Mouse (Mus musculus): Measurements from ENCODE around the gene Dmgdh. TPM values are rescaled to one million over a fixed set of nuclear protein-coding genes. Genes with fewer than 3 reads are reported as not detected.

Gene Dmgdh
- under 1 TPM; 0.16 to 0.79 (median 0.28) TPM for total RNA-seq (2022)

- DNase-seq (ENCODE audit: low spot score in 2 of 2): no peak
Measured at GRCm38 (mm10) chr13:93674131-93674561, at the start of gene Dmgdh, which contains the start of gene Bhmt2. Dmgdh (plus strand) TSS chr13:93674433. Bhmt2 (minus strand) TSS chr13:93674302.

GRCm38 (mm10) chr13:93628861-93629260, 45.4 kb upstream of the Dmgdh start:
- no peak for DNase-seq (ENCODE audit: low spot score in 2 of 2)

DNA sequence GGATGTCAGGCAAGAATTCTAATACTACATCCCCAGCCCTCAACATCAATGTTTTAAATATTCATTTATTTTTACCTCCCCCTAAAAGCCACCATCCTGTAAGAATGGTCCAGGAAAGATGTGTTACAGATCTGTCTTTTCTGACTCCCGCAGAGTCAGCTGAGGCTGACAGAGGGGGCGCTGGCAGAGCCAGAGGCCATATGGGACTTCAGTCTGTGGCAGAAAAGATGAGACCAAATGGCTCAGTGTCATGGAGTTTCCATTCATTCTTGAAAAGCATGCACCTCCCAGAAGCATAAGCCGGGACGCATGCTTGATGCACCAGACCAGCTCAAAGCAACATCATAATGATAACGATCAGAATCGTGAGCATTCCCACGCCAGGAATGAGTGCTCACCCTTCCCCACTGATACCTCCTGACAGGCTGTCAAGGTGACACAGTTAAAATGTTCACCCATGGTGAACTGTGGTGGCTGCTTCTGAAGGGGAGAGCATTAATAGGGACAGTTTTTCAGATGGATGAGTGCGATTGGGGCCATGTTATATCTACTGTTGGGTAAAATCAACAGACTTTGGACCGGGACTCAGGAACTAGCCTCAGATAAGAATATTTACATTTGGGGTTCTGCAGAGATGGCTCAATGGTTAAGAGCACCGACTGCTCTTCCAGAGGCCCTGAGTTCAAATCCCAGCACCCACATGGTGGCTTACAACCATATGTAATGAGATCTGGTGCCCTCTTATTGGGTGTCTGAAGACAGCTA, 43.1 kb upstream of the Dmgdh start:
- DNase-seq (ENCODE audit: low spot score in 2 of 2): no peak

DNA sequence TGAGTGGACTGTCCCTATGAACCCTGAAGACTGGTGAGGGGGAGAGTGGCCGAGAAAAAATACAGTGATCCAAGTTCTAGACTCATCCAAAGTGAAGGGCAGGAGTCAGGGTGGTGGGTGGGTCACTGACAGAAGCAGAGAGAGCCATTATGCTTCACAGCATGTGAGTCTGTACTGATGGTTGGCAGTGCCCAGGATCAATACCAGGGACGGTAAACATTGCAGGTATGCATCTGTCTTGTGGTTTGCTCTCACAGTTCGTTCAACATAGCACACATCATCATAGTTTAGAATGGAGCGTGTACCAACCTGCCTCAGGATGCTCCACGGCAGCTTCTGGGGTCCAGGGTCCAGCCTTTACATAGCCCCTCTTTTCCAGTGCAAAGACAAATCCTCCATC, 41.3 kb upstream of the Dmgdh start:
- no peak for DNase-seq (ENCODE audit: low spot score in 2 of 2)

GRCm38 (mm10) chr13:93636561-93636960, 37.7 kb upstream of the Dmgdh start:
- no peak for DNase-seq (ENCODE audit: low spot score in 2 of 2)

DNA sequence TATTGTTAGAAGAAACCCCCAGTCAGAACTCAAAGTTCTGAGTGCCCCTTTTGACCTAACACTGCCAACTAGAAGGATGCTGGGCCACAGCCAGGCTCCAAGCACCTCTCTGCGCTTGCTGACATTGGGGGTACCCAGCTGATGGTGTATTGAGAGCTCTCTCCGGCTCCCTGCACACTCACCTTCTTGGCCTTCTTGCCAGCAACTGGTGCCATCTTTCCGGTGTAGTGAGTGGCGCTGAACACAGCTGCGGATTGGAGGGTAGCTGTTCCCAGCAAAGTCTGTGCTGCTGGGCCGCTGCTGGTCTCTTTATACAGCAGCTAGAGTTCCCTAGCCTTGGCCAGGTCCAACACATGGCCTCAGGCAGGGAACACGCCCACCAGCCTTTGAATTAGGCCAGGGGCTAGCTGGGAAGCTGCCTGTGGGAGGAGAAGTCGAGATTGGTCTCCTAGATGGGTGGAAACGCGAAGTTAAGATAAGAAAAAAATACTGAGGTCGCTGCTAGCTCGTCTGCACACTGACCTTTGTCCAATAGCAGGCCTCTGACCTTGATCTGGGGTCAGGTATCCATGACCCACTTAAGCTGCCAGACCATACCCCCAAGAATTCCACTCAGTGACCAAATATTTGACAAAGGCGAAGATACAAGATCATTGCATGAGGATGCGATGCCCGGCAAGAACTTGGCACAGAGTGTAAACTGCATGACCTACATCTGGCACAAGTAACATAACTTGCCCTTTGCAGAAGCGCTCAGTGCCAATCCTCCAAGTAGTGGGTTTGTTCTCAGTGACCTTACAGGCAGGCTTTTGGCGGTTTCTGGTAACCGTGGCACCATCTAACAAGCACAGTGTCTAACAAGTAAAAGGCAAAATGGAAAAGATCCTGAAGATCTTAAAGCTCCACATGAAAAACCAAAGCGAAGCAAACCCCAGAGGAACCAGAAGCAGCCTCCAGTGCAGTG, 36.7 kb upstream of the Dmgdh start, which contains the start of gene Bhmt:
Gene Bhmt, minus strand, starts transcription at position 680 of the 964 bp plus-strand sequence.
- DNase-seq (ENCODE audit: low spot score in 2 of 2): no peak

- no peak for DNase-seq (ENCODE audit: low spot score in 2 of 2)
Measured at GRCm38 (mm10) chr13:93639636-93640035, 34.6 kb upstream of the Dmgdh start.

- DNase-seq (ENCODE audit: low spot score in 2 of 2): no peak
Measured at GRCm38 (mm10) chr13:93648387-93649130, 25.7 kb upstream of the Dmgdh start.

- DNase-seq (ENCODE audit: low spot score in 2 of 2): no peak
Measured at GRCm38 (mm10) chr13:93653382-93653781, 20.9 kb upstream of the Dmgdh start.

GRCm38 (mm10) chr13:93657941-93658340, 16.3 kb upstream of the Dmgdh start:
- DNase-seq (ENCODE audit: low spot score in 2 of 2): no peak

GRCm38 (mm10) chr13:93667586-93667985, 6.6 kb upstream of the Dmgdh start:
- DNase-seq (ENCODE audit: low spot score in 2 of 2): no peak

DNA sequence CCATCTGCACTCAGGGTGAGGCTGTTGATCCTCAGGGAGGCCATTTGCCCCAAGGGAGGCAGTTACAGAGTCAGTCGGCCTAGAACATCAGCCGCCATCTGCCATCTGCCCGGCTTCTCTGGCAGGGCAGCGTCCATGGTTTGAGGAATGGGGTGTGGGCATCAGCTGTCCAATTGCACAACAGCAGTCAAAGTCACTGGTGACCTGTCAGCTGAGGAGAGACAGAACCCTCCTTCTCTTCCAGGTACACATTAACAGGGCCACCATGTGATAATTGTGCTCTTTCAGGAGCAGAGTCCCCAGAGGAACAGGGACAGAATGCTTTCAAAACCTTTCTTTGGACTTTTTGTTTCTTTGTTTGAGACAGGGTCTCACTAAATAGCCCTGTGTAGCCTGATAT, 1.9 kb upstream of the Dmgdh start:
- DNase-seq (ENCODE audit: low spot score in 2 of 2): no peak

GRCm38 (mm10) chr13:93673296-93673695, 937 bp upstream of the Dmgdh start:
- no peak for DNase-seq (ENCODE audit: low spot score in 2 of 2)

DNA sequence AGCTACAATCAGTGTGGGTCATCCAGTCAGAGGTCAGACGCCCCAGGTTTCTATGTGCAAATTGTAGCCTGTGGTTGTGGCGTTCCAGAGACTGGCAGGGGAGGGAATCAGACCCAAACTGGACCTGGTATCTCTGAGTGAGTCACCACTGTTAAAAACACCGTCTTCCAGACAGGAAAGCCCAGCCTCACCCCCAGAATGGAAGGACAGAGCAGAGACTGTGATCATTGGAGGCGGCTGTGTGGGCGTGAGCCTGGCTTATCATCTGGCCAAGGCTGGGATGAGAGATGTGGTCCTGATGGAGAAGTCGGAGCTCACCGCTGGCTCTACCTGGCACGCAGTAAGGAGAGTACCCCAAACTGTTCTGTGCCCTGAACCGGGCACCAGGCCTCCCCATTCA, 2.6 kb downstream of the Dmgdh start:
- no peak for DNase-seq (ENCODE audit: low spot score in 2 of 2)

GRCm38 (mm10) chr13:93683336-93683735, 9.1 kb downstream of the Dmgdh start:
- DNase-seq (ENCODE audit: low spot score in 2 of 2): no peak

DNA sequence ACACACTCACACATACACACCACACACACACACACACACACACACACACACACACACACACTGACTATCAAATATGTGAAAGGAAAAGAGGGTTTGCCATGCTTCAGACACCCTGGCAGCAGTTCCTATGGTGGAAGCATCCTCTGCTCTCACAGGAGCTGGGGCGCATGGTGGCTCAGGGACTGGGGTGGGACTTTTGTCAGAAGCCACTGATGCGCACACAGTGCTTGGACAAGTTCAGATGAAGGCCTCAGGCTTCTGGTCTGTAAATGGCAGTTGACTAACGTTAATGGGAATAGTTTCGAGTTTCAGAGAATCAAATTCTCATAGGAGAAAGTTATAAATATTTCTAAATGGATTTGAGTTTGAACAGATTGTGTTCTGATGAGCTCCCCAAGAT, 11.0 kb downstream of the Dmgdh start:
- no peak for DNase-seq (ENCODE audit: low spot score in 2 of 2)

GRCm38 (mm10) chr13:93687321-93687720, 13.1 kb downstream of the Dmgdh start:
- no peak for DNase-seq (ENCODE audit: low spot score in 2 of 2)

GRCm38 (mm10) chr13:93689566-93689965, 15.3 kb downstream of the Dmgdh start:
- DNase-seq (ENCODE audit: low spot score in 2 of 2): no peak

DNA sequence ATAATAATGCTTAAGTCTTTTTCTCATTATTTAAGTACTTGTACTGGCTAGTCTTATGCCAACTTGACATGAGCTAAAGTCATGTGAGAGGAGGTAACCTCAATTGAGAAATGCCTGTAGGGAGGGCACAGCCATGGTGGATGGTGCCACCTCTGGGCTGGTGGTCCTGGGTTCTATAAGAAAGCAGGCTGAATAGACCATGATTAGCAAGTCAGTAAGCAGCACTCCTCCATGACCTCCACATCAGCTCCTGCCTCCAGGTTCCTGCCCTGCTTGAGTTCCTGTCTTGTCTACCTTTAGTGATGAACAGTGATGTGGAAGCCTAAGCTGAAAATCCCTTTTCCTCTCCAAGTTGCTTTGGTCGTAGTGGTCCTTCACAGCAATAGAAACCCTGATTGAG, 16.6 kb downstream of the Dmgdh start:
- DNase-seq (ENCODE audit: low spot score in 2 of 2): no peak

- DNase-seq (ENCODE audit: low spot score in 2 of 2): no peak
Measured at GRCm38 (mm10) chr13:93698866-93699265, 24.6 kb downstream of the Dmgdh start.

- no peak for DNase-seq (ENCODE audit: low spot score in 2 of 2)
Measured at GRCm38 (mm10) chr13:93705697-93706096, 31.5 kb downstream of the Dmgdh start.
